Mouse (Mus musculus): Measurements from ENCODE around the gene Adamts8. TPM values are rescaled to one million over a fixed set of nuclear protein-coding genes. Genes with fewer than 3 reads are reported as not detected.

Gene Adamts8
- total and polyA plus RNA-seq, 2 experiments from 2014 or later, result 1.7 to 3.3 TPM

GRCm38 (mm10) chr9:30951461-30951860 lies 9.1 kb downstream of the Adamts8 start:
- Histone ChIP-seq H3K4me3 (ENCODE audit: low read length) (no peak overlapping the region), H3K9ac (replicated peaks; ENCODE audit: low read length) (no peak overlapping the region), H3K4me2 (ENCODE audit: low read depth, low read length) (no peak overlapping the region), H3K9me3 (ENCODE audit: low read length) (no peaks in the 10 kb centered on the region), H3K36me3 (ENCODE audit: insufficient read depth, low read length) (no peaks in the 10 kb centered on the region), H3K27me3 (ENCODE audit: insufficient read depth, low read length) (no peaks in the 10 kb centered on the region), H3K27ac (no peak overlapping the region), H3K4me1 (ENCODE audit: insufficient read depth, low read length) (0 out of 2 replicates have a peak, but pooled peaks cover 4% of the 10 kb centered on the region)
- DNase-seq (ENCODE audit: low spot score) (no peak), ATAC-seq (no peak)
- TF ChIP-seq CTCF (IDR thresholded peaks at IDR 0.05; ENCODE audit: low read depth), result no peak
- 77% methylated on average over 5 of the region's 5 CpGs for WGBS

- Histone ChIP-seq H3K27ac (no peak overlapping the region), H3K9ac (replicated peaks; ENCODE audit: low read length) (no peak overlapping the region), H3K4me3 (ENCODE audit: low read length) (no peak overlapping the region), H3K4me2 (ENCODE audit: low read depth, low read length) (no peak overlapping the region), H3K27me3 (ENCODE audit: insufficient read depth, low read length) (no peaks in the 10 kb centered on the region), H3K36me3 (ENCODE audit: insufficient read depth, low read length) (no peaks in the 10 kb centered on the region), H3K9me3 (ENCODE audit: low read length) (no peaks in the 10 kb centered on the region), H3K4me1 (ENCODE audit: insufficient read depth, low read length) (0 out of 2 replicates have a peak, but pooled peaks cover 4% of the 10 kb centered on the region)
- ATAC-seq, result no peak
- peak; percentile 47 for TF ChIP-seq CTCF (IDR thresholded peaks at IDR 0.05; ENCODE audit: low read depth)
- WGBS, result 59% methylated on average over 8 of the region's 8 CpGs
- peak; percentile 14 for DNase-seq (ENCODE audit: low spot score)
Measured at GRCm38 (mm10) chr9:30953287-30953686, 10.9 kb downstream of the Adamts8 start.

DNA sequence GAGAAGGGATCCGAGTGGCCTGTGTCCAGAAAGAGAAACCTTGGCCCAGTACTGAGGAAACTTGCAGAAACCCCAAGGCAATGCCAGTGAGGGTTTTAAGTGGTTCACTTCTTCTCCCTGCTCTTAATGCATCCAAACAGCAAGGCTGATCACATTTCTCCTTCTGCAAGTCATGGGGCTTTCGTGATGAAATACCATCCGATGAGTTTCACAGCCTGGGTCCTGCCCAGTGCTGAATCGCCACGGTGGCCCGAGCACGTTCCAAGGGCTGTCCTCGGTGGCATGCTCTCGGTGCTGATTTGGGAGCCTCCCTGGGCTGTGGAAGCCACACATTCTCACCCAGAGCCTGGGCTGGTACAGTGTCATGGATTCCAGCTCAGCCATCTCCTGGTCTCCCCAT lies 12.9 kb downstream of the Adamts8 start:
- no peak for ATAC-seq
- no peak for TF ChIP-seq CTCF (IDR thresholded peaks at IDR 0.05; ENCODE audit: low read depth)
- Histone ChIP-seq H3K36me3 (ENCODE audit: insufficient read depth, low read length) (no peaks in the 10 kb centered on the region), H3K9ac (replicated peaks; ENCODE audit: low read length) (no peak overlapping the region), H3K4me2 (ENCODE audit: low read depth, low read length) (no peak overlapping the region), H3K27ac (no peak overlapping the region), H3K27me3 (ENCODE audit: insufficient read depth, low read length) (no peaks in the 10 kb centered on the region), H3K9me3 (ENCODE audit: low read length) (no peaks in the 10 kb centered on the region), H3K4me3 (ENCODE audit: low read length) (no peak overlapping the region), H3K4me1 (ENCODE audit: insufficient read depth, low read length) (0 out of 2 replicates have a peak, but pooled peaks cover 2% of the 10 kb centered on the region)
- 94% methylated on average over 9 of the region's 9 CpGs for WGBS
- no peak for DNase-seq (ENCODE audit: low spot score)

DNA sequence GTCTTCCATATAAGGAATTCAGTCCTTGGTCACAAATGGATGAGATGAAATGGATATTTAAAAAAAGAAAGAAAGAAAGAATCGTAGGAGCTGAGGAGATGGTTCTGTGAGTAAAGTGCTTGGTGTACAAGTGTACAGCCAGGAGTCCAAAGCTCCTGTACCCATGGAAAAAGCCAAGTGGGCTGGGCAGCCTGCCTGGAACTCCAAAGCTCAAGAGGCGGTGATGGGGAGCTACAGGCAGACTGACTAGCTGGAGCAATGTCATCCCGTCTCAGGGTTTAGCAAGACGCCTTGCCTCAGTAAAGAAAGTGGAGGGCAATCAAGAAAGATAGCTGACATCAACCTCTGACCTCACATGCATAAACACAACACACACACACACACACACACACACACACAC lies 21.4 kb downstream of the Adamts8 start:
- H3K27ac ChIP-seq, result no peak overlapping the region
- no peak overlapping the region for H3K4me2 ChIP-seq (ENCODE audit: low read depth, low read length)
- no peaks in the 10 kb centered on the region for H3K36me3 ChIP-seq (ENCODE audit: insufficient read depth, low read length)
- H3K9ac ChIP-seq (replicated peaks; ENCODE audit: low read length), result no peak overlapping the region
- H3K9me3 ChIP-seq (ENCODE audit: low read length), result no peaks in the 10 kb centered on the region
- no peaks in the 10 kb centered on the region for H3K4me1 ChIP-seq (ENCODE audit: insufficient read depth, low read length)
- no peak for TF ChIP-seq CTCF (IDR thresholded peaks at IDR 0.05; ENCODE audit: low read depth)
- no peak for DNase-seq (ENCODE audit: low spot score)
- H3K27me3 ChIP-seq (ENCODE audit: insufficient read depth, low read length), result no peaks in the 10 kb centered on the region
- no peak for ATAC-seq
- 86% methylated on average over 4 of the region's 4 CpGs for WGBS
- H3K4me3 ChIP-seq (ENCODE audit: low read length), result no peak overlapping the region

- Histone ChIP-seq H3K4me1 (ENCODE audit: insufficient read depth, low read length) (no peaks in the 10 kb centered on the region), H3K36me3 (ENCODE audit: insufficient read depth, low read length) (no peaks in the 10 kb centered on the region), H3K27ac (no peak overlapping the region), H3K27me3 (ENCODE audit: insufficient read depth, low read length) (no peaks in the 10 kb centered on the region), H3K4me3 (ENCODE audit: low read length) (no peak overlapping the region), H3K9me3 (ENCODE audit: low read length) (no peaks in the 10 kb centered on the region), H3K9ac (replicated peaks; ENCODE audit: low read length) (no peak overlapping the region), H3K4me2 (ENCODE audit: low read depth, low read length) (no peak overlapping the region)
- ATAC-seq (peak; percentile 70), DNase-seq (ENCODE audit: low spot score) (peak; percentile 51)
- TF ChIP-seq CTCF (IDR thresholded peaks at IDR 0.05; ENCODE audit: low read depth), result no peak
- 49% methylated on average over 10 of the region's 10 CpGs for WGBS
Measured at GRCm38 (mm10) chr9:30964685-30965084, 22.3 kb downstream of the Adamts8 start.

DNA sequence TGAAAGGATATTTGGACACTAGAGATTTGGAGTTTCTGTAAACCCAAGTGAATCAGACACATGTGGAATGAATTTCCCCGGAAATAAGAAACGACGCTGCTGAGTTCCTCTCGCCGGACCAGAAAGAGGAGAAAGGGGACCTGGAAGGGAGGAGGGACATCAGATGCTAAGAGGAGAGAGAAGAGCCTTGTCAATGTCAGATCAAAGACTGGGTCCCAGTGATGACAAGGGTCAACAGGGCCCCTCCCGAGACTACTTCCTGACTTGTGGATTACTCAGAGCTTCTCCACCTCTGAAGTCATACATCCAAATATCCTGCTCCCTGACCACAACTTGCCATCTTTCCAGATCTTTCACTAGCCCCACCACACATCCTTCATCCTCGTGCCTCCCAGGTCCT lies 24.5 kb downstream of the Adamts8 start:
- WGBS, result 81% methylated on average over 7 of the region's 7 CpGs
- H3K4me1 ChIP-seq (ENCODE audit: insufficient read depth, low read length), result no peaks in the 10 kb centered on the region
- DNase-seq (ENCODE audit: low spot score) (no peak), ATAC-seq (no peak)
- H3K4me2 ChIP-seq (ENCODE audit: low read depth, low read length), result no peak overlapping the region
- no peaks in the 10 kb centered on the region for H3K27me3 ChIP-seq (ENCODE audit: insufficient read depth, low read length)
- no peaks in the 10 kb centered on the region for H3K9me3 ChIP-seq (ENCODE audit: low read length)
- H3K27ac ChIP-seq, result no peak overlapping the region
- H3K9ac ChIP-seq (replicated peaks; ENCODE audit: low read length), result no peak overlapping the region
- H3K4me3 ChIP-seq (ENCODE audit: low read length), result no peak overlapping the region
- no peaks in the 10 kb centered on the region for H3K36me3 ChIP-seq (ENCODE audit: insufficient read depth, low read length)
- no peak for TF ChIP-seq CTCF (IDR thresholded peaks at IDR 0.05; ENCODE audit: low read depth)

GRCm38 (mm10) chr9:30968130-30968529 lies 25.8 kb downstream of the Adamts8 start:
- no peaks in the 10 kb centered on the region for H3K27me3 ChIP-seq (ENCODE audit: insufficient read depth, low read length)
- ATAC-seq (no peak), DNase-seq (ENCODE audit: low spot score) (no peak)
- H3K4me1 ChIP-seq (ENCODE audit: insufficient read depth, low read length), result no peaks in the 10 kb centered on the region
- TF ChIP-seq CTCF (IDR thresholded peaks at IDR 0.05; ENCODE audit: low read depth), result no peak
- H3K27ac ChIP-seq, result no peak overlapping the region
- H3K9ac ChIP-seq (replicated peaks; ENCODE audit: low read length), result no peak overlapping the region
- H3K4me2 ChIP-seq (ENCODE audit: low read depth, low read length), result no peak overlapping the region
- no peaks in the 10 kb centered on the region for H3K36me3 ChIP-seq (ENCODE audit: insufficient read depth, low read length)
- H3K4me3 ChIP-seq (ENCODE audit: low read length), result no peak overlapping the region
- WGBS, result 77% methylated on average over 6 of the region's 6 CpGs
- no peaks in the 10 kb centered on the region for H3K9me3 ChIP-seq (ENCODE audit: low read length)

Measured in hindbrain, postnatal 0 days (tissue).